Mouse (Mus musculus) megakaryocyte progenitor cell, adult 5-6 weeks (primary cell): Measurements from ENCODE around the gene Apol6. TPM values are rescaled to one million over a fixed set of nuclear protein-coding genes. Genes with fewer than 3 reads are reported as not detected.

Experiments used
- ATAC-seq: replicated peaks from 2 replicates; pipeline ENCODE4 v1.8.0; 2016; ENCODE audit warnings: mild to moderate bottlenecking, moderate TSS enrichment, inconsistent platforms; ENCODE audit not compliant: poor library complexity
- total RNA-seq, 2 experiments: library from RNA; stranded (forward) in 1 of 2; stranded (reverse) in 1 of 2; fragments of 157-497, 149-512 nt in 1 of 2; fragments of 200-1000 nt in 1 of 2; gene quantifications; 2 replicates each; pipeline versions ENCODE4 v1.2.3 to v1.2.4; 2015 to 2017

The Apol6 gene
- total RNA-seq, 2 experiments from 2014 or later: not detected

DNA sequence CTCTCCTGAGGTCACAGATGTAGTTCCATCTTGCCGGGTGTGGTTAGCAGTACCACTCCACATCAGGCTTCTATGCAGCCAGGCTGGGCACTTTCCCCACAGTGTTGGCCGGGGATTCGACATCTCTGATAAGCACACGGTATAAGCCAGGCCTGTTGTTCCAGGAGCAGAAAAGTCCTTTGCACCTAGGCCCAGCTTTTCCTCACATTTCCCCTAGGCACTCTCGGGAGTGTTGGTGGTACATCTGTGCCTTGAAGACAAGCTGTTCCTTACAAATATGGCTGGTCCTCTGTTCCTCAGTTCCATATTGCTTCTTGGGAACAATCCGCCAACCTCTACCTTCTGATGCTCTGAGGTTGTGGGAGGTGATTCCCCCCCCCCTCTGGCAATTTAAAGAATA lies 21.7 kb downstream of the Apol6 start:
- ATAC-seq: no peak

DNA sequence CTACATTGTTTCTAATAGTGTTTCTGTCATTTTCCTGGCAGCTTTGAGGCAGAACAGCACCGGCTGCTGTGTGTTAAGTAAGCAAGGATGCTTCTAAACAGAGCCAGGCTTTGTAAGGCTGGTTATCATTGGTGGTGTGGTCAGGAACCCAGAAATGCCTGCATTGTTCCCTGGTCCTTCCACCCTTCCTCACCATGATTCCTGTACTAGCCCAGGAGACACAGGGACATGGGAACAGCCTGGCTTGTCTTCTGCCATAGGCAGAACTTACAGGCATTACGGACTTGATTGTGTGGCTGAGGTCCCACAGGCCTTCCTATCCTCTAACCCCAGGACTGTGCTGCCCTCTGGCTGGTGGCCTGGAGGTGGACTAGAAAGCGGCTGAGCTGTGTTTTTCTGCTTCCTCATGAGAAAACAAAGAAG lies 23.9 kb downstream of the Apol6 start:
- no peak for ATAC-seq

DNA sequence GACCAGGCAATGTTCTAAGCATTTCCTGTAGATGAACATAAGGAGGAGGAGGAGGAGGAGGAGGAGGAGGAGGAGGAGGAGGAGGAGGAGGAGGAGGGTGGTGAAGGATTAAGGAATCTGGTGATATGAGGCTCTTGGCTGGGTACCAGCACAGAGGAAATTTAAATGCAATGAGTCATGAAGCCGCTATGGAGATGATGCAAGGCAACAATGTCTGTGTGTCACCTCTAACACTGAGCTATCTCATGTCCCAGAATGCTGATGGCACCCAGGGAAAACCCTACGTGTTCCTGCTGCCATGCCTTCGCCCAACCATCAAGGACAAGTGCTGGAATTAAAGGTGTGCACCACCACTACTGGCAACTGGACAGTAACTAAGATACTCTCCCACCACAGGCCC lies 24.5 kb downstream of the Apol6 start:
- ATAC-seq: no peak

DNA sequence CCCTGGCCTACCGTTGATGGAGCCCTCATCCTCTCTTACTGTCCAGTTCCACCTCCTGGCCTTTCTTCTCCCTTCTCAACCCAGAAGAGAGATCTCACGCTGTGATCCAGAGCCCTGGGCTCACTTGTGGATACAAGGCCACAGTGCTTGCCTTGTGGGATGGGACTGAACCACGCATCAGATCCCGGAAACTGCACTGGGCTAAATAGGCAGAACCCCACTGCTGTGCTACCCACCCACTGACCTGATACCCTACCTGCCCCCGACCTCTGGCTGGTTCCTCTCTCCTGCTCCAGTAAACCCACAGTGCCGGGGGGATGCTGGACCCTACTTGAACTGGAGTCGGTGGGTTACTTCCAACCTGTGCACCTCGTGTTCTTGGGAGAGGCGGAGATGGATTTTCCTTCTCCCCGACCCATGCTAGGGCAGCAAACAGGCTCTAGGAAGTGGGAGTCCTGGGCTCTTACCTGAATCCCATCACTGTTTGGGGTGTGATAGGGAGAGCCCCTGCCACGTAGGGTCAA lies 26.3 kb downstream of the Apol6 start:
- ATAC-seq: no peak

DNA sequence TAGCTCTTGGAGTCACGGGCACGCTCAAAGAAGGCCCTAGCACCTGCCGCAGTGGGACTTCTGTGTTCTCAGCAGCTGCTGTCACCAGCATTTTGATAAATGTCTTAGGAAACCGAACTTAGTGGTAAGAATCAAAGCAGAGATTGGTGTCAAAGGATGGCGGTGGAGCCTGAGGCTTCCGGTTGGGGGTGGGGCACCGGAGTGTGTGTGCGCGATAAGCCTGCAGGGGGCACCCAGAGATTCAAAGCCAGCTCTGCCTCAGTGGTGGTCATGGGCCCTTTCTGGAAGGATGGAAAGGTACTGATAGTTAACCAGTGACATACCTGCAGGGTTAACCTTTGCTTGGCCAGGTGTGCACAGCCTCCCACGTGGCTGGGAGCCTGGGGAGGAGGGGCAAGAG lies 27.0 kb downstream of the Apol6 start:
- peak; percentile 63 for ATAC-seq

DNA sequence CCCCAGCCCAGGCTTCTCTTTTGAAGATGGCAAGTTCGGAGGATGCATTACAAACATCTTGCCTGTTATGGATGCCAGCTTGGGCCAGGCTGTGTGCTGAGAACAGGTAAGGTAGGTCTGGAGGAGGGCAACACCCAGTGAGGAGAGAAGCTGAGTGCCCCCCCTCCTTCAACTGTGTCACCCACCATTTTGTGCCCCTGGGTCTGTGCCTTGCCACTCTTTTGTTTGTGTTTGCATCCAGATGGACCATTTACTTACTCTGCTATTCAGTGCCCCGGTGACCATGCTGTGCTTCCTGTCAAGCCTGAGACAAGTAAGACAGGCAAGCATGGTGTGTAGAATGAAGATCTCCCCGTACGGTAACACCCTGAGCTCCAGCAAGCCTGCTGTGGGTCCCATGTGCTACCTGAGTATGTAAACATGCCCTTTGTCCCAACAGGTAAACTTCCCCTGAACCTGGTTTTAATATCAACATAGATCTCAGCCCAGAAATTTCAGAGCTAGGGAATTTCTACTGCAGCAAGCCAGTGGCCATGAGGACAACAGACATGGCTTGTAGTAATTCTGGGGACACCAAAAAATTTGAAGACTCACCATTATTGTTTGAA lies 28.1 kb downstream of the Apol6 start:
- ATAC-seq: no peak

DNA sequence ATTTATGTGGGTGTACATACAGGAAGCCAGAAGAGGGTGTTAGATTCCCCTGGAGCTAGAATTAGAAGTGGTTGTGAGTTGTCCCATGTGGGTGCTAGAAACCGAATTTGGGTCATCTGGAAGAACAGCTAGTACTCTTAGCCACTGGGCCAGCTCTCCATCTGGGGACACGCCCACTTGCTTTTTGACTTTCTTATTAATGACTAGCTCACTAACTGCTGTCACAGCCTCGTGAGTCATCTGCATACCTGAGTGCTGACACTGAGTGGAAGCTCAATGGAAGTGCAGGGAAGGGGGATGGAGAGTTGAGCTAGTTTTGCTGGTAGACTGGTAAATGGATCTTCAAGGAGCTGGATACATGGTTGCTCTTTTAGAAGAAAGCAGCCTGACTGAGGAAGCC lies 32.0 kb downstream of the Apol6 start:
- no peak for ATAC-seq

DNA sequence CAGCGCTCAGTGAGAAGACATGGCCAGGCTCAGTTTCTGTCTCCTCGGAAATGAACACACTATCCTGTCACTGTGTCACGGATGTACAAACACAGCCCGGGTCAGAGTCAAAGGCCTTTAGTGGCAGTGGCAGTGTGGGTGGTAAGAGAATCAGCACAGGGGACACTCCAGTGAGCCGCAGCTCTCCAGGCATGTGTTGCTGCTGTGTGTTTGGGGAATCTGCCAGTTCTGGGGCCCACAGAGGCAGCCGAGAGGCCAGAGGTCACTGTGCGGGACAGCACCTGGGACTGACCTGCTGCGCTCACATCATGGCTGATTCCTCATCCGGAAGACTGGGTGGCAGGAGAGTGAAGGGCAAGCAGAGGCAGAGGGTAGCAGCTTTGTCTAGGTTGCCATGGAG lies 33.4 kb downstream of the Apol6 start:
- no peak for ATAC-seq

DNA sequence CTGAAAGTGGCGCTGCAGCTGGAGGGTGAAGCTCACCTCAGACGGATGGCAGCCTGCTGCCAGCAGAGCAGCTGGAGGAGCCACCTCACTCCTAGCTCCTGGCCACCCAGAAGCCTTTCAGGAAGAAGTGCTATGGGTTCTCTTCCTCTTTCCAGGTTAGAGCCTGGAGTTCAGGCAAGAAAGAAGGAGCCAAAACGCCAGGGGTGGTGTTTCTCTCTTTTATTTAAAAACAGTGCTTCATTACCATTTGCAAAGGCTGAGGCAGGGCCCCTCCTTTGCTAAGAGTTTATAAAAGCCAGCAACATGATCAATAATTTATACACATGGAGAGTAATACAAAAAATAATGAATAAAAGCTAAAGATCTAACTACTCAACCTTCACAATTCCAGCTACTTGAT lies 34.3 kb downstream of the Apol6 start:
- no peak for ATAC-seq

DNA sequence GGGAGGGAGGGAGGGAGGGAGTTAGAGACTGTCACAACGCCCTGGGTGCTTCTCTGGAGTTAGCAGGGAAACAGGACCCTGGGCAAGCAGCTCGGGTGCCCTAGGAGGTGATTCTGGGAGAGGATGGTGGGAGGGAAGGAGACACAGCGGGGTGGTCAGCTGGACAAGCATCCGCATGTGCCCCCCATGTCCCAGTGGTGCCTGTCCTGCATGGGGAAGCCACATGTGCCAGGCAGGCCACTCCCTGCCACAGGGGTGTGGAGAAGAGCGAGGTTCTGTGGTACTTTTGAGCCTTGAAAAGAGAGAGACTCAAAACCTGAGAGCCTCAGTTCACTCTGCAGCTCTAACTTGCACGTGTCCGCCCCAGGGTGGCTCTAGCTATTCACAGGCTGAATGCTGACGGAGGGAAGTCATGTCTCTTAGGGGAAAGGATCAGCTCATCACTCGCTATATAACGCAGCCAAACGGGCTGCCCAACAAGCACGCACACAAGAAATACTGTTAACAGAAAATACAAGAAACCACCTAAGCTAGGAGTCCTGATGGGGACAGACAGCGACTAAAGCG lies 34.8 kb downstream of the Apol6 start:
- no peak for ATAC-seq

DNA sequence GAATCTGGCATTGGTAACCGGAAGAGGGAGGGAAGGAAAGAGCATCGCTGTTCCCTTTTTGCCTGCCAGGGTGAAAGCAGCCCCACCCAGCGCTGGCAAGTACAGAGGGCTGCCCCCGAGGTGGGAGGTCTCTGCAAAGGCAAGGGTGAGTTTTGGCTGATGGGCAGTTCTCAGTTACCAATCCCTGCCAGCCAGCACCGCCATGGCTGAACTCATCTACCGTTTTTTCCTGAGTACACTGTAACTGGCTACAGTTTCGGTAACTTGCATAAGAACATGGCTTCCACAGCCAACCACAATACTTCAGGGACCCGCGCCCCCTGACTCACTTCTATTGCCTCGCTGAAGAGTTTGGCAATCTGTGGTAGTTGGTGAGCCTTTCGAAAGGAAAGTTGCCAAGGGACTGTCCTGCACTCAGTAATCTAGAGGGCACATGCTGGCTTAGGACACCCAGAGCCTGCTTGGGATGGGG lies 35.4 kb downstream of the Apol6 start:
- ATAC-seq: no peak

DNA sequence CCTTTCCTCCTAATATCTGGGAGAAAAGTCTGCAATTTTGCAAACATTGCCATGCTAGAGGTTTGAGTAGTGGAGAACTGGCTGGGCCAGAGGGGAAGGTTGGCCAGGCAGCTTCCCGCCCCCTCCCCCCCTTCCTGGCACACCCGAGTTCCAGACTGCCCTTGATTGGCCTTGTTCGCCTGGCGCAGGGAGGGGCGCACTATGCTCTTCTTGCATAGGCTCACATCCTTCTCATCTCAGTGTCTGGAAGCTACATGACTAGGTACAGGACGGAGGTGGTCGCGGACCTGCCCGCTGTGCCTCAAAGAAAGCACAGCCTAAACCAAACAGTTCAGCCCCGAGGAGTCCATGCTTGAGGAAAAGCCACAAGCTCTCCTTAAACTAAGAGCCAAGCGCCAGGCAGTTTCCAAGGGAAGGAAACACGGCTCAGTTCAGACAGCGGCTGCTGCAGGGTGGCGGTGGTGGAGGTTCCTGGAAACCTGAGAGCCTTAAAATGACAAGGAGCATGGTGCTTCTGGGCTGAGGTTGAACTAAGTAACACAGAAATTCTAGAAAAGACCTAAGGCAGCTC lies 36.2 kb downstream of the Apol6 start:
- ATAC-seq: no peak

DNA sequence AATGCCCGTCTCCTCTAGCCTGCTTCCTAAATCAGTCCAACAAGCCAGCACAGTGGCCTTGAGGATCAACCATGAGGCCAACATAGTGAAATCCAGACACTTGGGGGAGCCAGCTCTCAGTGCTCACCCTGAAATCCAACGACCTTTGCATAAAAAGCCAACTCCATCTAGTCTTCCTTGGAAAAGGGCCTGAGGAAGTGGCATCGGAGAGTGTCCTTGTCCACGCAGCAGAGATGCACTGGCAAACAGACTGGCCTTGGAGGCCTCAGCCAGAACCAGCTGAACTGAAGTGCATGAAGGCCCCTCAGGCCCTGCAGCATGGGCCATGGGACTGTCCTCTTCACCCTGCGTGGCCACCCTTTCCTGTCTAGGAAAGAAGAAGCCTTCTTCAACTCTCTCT lies 36.9 kb downstream of the Apol6 start:
- ATAC-seq: no peak

DNA sequence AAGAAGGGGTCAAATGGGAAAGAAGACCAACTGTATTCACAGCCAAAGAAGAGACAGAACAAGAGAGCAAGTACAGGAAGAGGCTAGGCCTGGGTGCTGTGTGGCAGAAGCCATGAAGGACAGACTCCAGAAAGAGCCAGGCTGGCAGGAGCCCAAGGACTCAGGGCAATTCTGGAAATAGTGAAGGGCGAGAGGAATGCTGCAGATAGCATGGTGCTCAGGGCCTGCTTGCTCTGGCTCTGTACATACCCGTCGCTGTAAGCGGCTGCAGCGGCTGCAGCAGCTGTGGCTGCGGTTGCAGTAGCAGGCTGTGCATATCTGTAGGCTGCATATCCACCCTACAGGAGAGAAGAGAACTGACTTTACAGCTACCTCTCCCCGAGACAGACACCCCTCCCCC lies 41.3 kb downstream of the Apol6 start:
- no peak for ATAC-seq

DNA sequence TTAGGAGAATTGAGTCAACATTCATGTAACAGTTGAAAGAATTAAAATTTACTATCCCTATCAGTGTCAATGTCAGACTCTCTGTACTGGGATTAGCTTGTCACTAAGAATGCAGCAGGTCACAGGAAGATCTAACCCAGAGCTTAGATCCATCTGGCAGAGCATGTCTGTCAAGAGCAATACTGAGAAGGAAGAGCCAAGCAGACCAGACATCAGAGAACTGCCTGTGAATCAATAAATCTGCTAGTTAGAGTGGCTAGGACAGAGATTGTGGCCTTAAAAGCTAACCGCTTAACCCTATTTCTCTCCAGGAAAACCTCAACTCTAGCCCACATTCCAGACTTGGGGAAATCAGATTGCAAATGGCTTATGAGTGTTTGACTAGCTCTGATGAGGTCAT lies 42.0 kb downstream of the Apol6 start:
- no peak for ATAC-seq

DNA sequence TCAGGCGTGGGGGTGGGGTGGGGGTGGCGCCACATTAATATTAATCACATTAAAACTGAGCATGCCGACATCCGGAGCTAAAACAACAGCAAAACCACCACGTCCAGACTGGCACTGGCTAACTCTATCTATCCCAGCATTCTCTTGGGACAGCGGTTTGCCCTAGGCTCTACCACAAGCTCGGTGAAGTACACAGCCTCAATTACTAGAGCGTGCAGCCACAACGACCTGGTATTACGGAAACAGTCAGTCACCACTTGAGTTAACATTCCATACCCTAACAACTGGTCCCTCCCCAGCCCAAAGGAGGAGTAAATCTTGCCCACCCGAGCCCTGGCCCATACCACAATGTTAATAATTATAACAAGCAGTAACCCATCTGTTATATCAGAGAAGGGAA lies 44.7 kb downstream of the Apol6 start:
- no peak for ATAC-seq

DNA sequence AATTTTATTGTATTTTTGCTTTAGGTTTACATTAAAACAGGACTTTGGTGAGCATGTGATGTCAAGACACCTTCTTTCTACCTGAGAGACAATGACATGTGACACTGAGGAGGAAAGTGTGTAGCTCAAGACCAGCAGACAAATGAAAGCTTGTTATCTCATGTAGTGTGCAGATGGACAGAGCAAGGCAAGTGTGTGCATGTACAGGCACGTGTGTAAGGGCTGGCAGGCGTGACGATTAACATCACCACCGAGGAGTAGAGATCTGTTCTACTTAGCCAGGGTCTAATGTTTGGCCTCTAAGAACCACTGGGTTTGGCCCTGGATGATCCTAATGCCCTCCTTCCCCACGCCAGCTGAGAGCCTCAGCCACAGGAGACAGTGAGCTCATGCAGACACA lies 46.0 kb downstream of the Apol6 start:
- ATAC-seq: no peak

DNA sequence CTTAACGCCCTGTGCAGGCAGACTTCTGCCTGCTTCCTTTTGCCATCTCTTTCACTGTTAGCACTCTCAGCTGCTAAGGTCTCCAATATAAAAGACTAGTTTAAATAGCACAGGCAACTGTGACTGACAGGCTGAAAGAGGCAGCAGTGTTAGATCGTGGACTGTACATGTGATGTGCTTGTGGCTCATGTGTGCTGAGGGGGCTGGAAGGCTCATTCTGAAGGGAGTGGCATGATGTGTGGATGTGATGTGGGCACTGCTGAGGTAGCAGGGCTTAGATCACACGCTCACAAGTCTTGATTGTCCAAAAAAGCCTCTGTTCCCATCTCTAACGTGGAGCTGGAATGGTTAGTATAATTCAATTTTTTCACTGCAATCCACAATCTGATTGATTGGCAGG lies 46.9 kb downstream of the Apol6 start:
- ATAC-seq: no peak

DNA sequence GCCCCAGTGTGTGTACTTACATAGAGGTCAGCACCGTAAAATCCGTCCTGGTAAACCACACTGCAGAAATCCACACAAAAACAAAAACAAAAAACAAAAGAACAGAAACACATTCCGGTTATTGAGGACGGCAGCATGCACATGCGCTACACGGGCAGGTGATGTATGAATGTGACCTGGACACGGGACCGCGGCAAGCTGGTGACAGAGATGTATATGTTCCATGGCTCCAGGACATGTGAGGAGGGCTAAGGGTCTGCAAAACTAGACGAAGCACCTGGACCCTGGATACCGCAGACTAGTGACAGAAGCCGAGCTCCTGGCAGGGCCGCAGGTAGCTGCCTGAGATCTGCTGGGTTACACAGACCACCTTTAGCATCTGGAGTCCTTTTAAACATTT lies 49.9 kb downstream of the Apol6 start:
- ATAC-seq: no peak

DNA sequence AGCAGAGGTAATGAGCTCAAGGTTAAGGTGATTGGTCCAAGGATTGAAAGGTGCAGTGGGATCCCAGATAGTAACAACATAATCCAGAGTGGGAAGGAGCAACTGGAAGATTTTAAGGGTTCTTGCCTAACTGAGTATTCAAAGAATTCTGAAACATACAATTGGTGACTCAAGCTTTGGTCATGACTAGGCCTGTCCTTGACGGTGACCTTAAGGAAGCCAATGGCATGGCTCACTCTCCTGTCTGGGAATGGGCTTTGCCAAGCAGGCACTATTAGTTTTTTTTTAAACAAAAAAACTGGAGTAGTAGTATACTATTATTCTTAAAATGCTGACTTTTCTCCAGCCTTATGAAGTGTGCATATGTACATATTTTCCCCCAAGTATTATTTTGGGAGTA lies 50.7 kb downstream of the Apol6 start:
- ATAC-seq: no peak

DNA sequence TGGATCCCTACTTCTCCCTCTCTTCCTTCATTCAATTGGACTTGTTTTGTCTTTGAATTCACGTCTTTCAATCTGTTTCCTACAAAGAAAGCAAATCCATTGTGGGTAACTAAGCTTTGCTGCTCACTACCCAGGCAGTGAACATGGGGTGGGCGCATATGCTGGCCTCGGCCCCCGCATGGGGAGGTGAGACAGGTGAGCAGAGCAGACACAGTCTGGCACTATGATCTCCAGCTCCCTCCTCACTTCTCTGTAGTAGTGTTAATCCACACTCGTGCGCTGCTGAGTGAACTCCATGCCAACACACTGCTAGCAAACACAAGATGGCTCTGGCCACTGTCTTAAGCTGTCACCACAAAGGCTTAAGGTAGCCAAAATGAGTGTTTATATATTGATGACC lies 52.8 kb downstream of the Apol6 start:
- ATAC-seq: no peak

DNA sequence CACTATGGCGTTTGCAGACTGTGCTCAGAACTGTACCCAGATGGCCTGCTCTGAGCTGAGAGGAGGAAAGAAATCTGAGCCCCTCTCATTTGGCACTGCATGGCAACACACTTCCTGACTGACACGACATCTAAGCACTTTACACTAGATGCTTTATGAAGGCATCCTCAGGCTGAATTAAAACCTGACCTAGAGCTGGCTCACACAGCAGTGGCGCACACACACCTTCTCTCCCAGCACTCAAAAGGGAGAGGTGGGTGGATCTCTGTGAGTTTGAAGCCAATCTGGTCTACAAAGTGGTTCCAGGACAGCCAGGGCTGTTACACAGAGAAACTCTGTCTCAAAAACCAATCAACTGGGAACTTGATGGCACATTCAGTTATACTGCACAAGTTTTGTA lies 55.2 kb downstream of the Apol6 start:
- no peak for ATAC-seq

DNA sequence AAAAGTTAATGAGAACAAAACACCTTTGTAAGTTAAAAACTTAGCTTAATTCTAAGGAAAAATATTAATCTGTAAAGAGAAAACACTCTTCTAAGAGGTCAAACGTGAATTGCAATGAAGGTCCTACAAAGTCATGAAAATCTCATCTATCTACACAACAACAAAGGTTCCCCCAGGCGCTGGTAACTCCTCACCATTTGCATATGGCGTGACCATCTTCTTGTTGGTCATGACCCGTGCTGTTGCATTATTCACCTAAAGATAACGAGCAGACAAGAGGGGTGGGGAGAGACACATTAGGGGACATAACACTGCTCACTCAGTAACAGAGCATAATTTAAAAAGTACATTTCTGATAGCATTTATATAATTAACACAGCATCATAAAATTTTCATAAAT lies 58.2 kb downstream of the Apol6 start:
- ATAC-seq: no peak
